Mouse (Mus musculus) midbrain, embryonic 13.5 days (tissue): ENCODE data around the gene Ethe1. TPM values are rescaled to one million over a fixed set of nuclear protein-coding genes. Genes with fewer than 3 reads are reported as not detected.

Experiments used
- ATAC-seq: fragments of 200-750 bp; cut with Nextera tagmentation; 2 replicates; pipeline ENCODE4 v1.8.0; 2017; ENCODE audit warnings: mild to moderate bottlenecking, moderate TSS enrichment, moderate library complexity
- H3K27ac ChIP-seq: fragments of 300-500 bp; sonication (generic); 2 replicates; pipeline ENCODE4 v1.5.1; 2015; ENCODE audit warnings: inconsistent platforms, mild to moderate bottlenecking, moderate library complexity
- H3K27me3 ChIP-seq: fragments of 300-500 bp; sonication (generic); 2 replicates; pipeline ENCODE4 v1.6.1; 2015; ENCODE audit warnings: mild to moderate bottlenecking, inconsistent platforms
- H3K36me3 ChIP-seq: fragments of 300-500 bp; sonication (generic); 2 replicates; pipeline ENCODE4 v1.6.1; 2015; ENCODE audit warnings: mild to moderate bottlenecking, inconsistent platforms
- H3K4me1 ChIP-seq: fragments of 300-500 bp; sonication (generic); replicated peaks from 2 replicates; pipeline ENCODE4 v1.6.1; 2015; ENCODE audit warnings: inconsistent platforms
- H3K4me2 ChIP-seq: fragments of 300-500 bp; sonication (generic); replicated peaks from 2 replicates; pipeline ENCODE4 v1.6.1; 2015; ENCODE audit warnings: moderate library complexity, mild to moderate bottlenecking, inconsistent platforms
- H3K4me3 ChIP-seq: fragments of 300-500 bp; sonication (generic); replicated peaks from 2 replicates; pipeline ENCODE4 v1.5.1; 2015; ENCODE audit warnings: mild to moderate bottlenecking, inconsistent platforms
- H3K9ac ChIP-seq: fragments of 300-500 bp; sonication (generic); replicated peaks from 2 replicates; pipeline ENCODE4 v1.6.1; 2015; ENCODE audit warnings: mild to moderate bottlenecking, inconsistent platforms
- H3K9me3 ChIP-seq: fragments of 300-500 bp; sonication (generic); 2 replicates; pipeline ENCODE4 v1.6.1; 2016; ENCODE audit warnings: mild to moderate bottlenecking, inconsistent platforms
- WGBS: fragments of 180-500 bp; shearing (Covaris S2); methylation state at CpG from one replicate; pipeline ENCODE4 v1.1.7; 2015; 5-methylcytosine and 5-hydroxymethylcytosine counted together
- polyA plus RNA-seq: library from polyadenylated mRNA; unstranded; fragments of >200 nt; fragmentation: Nextera tagmentation; extraction: Ambion mirVana; gene quantifications from 2 replicates; pipeline ENCODE4 v1.2.1, GENCODE M21; 2015

Ethe1 gene
- polyA plus RNA-seq, 1 experiment from 2014 or later = 14.7 TPM

GRCm38 (mm10) chr7:24561450-24561849 lies 25.9 kb upstream of the Ethe1 start:
- H3K27ac ChIP-seq = no peak overlapping the region
- H3K36me3 ChIP-seq = peaks cover 55% of the 10 kb centered on the region
- H3K4me3 ChIP-seq = no peak overlapping the region
- H3K4me2 ChIP-seq = no peak overlapping the region
- H3K9me3 ChIP-seq = no peaks in the 10 kb centered on the region
- no peaks in the 10 kb centered on the region for H3K27me3 ChIP-seq
- 92% methylated on average over 4 of the region's 4 CpGs for WGBS
- no peak for ATAC-seq
- H3K4me1 ChIP-seq = no peaks in the 10 kb centered on the region
- no peak overlapping the region for H3K9ac ChIP-seq

GRCm38 (mm10) chr7:24563191-24563836 lies 24.0 kb upstream of the Ethe1 start:
- no peaks in the 10 kb centered on the region for H3K27me3 ChIP-seq
- no peak overlapping the region for H3K4me2 ChIP-seq
- H3K27ac ChIP-seq = no peak overlapping the region
- 89% methylated on average over 8 of the region's 8 CpGs for WGBS
- peaks cover 70% of the 10 kb centered on the region for H3K36me3 ChIP-seq
- no peak for ATAC-seq
- H3K4me3 ChIP-seq = no peak overlapping the region
- no peaks in the 10 kb centered on the region for H3K9me3 ChIP-seq
- H3K9ac ChIP-seq = no peak overlapping the region
- no peaks in the 10 kb centered on the region for H3K4me1 ChIP-seq

GRCm38 (mm10) chr7:24563837-24564206 lies 23.5 kb upstream of the Ethe1 start:
- 88% methylated on average over 4 of the region's 4 CpGs for WGBS
- no peak overlapping the region for H3K4me2 ChIP-seq
- H3K4me3 ChIP-seq = no peak overlapping the region
- no peaks in the 10 kb centered on the region for H3K4me1 ChIP-seq
- ATAC-seq = no peak
- no peaks in the 10 kb centered on the region for H3K27me3 ChIP-seq
- peaks cover 75% of the 10 kb centered on the region for H3K36me3 ChIP-seq
- H3K9ac ChIP-seq = no peak overlapping the region
- no peaks in the 10 kb centered on the region for H3K9me3 ChIP-seq
- no peak overlapping the region for H3K27ac ChIP-seq

- Histone ChIP-seq H3K27ac (no peak overlapping the region), H3K36me3 (peaks cover 78% of the 10 kb centered on the region), H3K4me2 (no peak overlapping the region), H3K4me3 (no peak overlapping the region), H3K9ac (no peak overlapping the region), H3K9me3 (no peaks in the 10 kb centered on the region), H3K4me1 (no peaks in the 10 kb centered on the region), H3K27me3 (no peaks in the 10 kb centered on the region)
- peak; percentile 63 for ATAC-seq
- WGBS = 66% methylated on average over 6 of the region's 6 CpGs
These were observed 22.6 kb upstream of the Ethe1 start for GRCm38 (mm10) chr7:24564607-24565265.

- Histone ChIP-seq H3K4me1 (no peaks in the 10 kb centered on the region), H3K27me3 (no peaks in the 10 kb centered on the region), H3K9ac (no peak overlapping the region), H3K27ac (no peak overlapping the region), H3K36me3 (peaks cover 80% of the 10 kb centered on the region), H3K4me2 (no peak overlapping the region), H3K9me3 (no peaks in the 10 kb centered on the region), H3K4me3 (no peak overlapping the region)
- 97% methylated on average over 11 of the region's 11 CpGs for WGBS
- ATAC-seq = no peak
These were observed 21.7 kb upstream of the Ethe1 start for GRCm38 (mm10) chr7:24565627-24566026.

- 95% methylated on average over 9 of the region's 9 CpGs for WGBS
- Histone ChIP-seq H3K4me2 (no peak overlapping the region), H3K27ac (no peak overlapping the region), H3K9ac (no peak overlapping the region), H3K27me3 (no peaks in the 10 kb centered on the region), H3K36me3 (peaks cover 80% of the 10 kb centered on the region), H3K9me3 (no peaks in the 10 kb centered on the region), H3K4me3 (no peak overlapping the region), H3K4me1 (no peaks in the 10 kb centered on the region)
- no peak for ATAC-seq
These were observed 21.1 kb upstream of the Ethe1 start for GRCm38 (mm10) chr7:24566206-24566605.

- Histone ChIP-seq H3K4me3 (no peak overlapping the region), H3K9ac (no peak overlapping the region), H3K9me3 (no peaks in the 10 kb centered on the region), H3K27ac (no peak overlapping the region), H3K4me1 (no peaks in the 10 kb centered on the region), H3K27me3 (no peaks in the 10 kb centered on the region), H3K36me3 (peaks cover 76% of the 10 kb centered on the region), H3K4me2 (no peak overlapping the region)
- ATAC-seq = no peak
- WGBS = 84% methylated on average over 4 of the region's 4 CpGs
These were observed 18.8 kb upstream of the Ethe1 start for GRCm38 (mm10) chr7:24568512-24568911.

GRCm38 (mm10) chr7:24571071-24571470 lies 16.3 kb upstream of the Ethe1 start:
- H3K4me2 ChIP-seq = no peak overlapping the region
- peaks cover 68% of the 10 kb centered on the region for H3K36me3 ChIP-seq
- no peak overlapping the region for H3K9ac ChIP-seq
- no peaks in the 10 kb centered on the region for H3K9me3 ChIP-seq
- H3K4me1 ChIP-seq = no peaks in the 10 kb centered on the region
- no peak overlapping the region for H3K4me3 ChIP-seq
- no peak overlapping the region for H3K27ac ChIP-seq
- ATAC-seq = no peak
- H3K27me3 ChIP-seq = no peaks in the 10 kb centered on the region
- 93% methylated on average over 4 of the region's 4 CpGs for WGBS

- no peaks in the 10 kb centered on the region for H3K9me3 ChIP-seq
- H3K4me3 ChIP-seq = no peak overlapping the region
- no peaks in the 10 kb centered on the region for H3K27me3 ChIP-seq
- no peak overlapping the region for H3K27ac ChIP-seq
- peaks cover 54% of the 10 kb centered on the region for H3K36me3 ChIP-seq
- no peak for ATAC-seq
- H3K4me2 ChIP-seq = no peak overlapping the region
- WGBS = 59% methylated on average over 5 of the region's 5 CpGs
- no peak overlapping the region for H3K9ac ChIP-seq
- no peaks in the 10 kb centered on the region for H3K4me1 ChIP-seq
These were observed 14.9 kb upstream of the Ethe1 start for GRCm38 (mm10) chr7:24572455-24572854.

- Histone ChIP-seq H3K4me3 (no peak overlapping the region), H3K4me2 (no peak overlapping the region), H3K27ac (no peak overlapping the region), H3K36me3 (peaks cover 37% of the 10 kb centered on the region), H3K9ac (no peak overlapping the region), H3K9me3 (no peaks in the 10 kb centered on the region), H3K4me1 (no peaks in the 10 kb centered on the region), H3K27me3 (no peaks in the 10 kb centered on the region)
- WGBS = 68% methylated on average over 12 of the region's 12 CpGs
- ATAC-seq = no peak
These were observed 13.0 kb upstream of the Ethe1 start for GRCm38 (mm10) chr7:24574224-24574796.

- H3K4me3 ChIP-seq = no peak overlapping the region
- H3K9me3 ChIP-seq = no peaks in the 10 kb centered on the region
- H3K27ac ChIP-seq = no peak overlapping the region
- H3K4me1 ChIP-seq = no peaks in the 10 kb centered on the region
- peaks cover 11% of the 10 kb centered on the region; the same call in 1 of the 2 replicates for H3K36me3 ChIP-seq
- no peaks in the 10 kb centered on the region for H3K27me3 ChIP-seq
- no peak overlapping the region for H3K4me2 ChIP-seq
- no peak overlapping the region for H3K9ac ChIP-seq
- WGBS = 92% methylated on average over 10 of the region's 10 CpGs
- no peak for ATAC-seq
These were observed 9.5 kb upstream of the Ethe1 start for GRCm38 (mm10) chr7:24577811-24578210.

GRCm38 (mm10) chr7:24584876-24585275 lies 2.5 kb upstream of the Ethe1 start:
- no peak for ATAC-seq

More at GRCm38 (mm10) chr7:24584876-24585275, 2.5 kb upstream of the Ethe1 start:
- H3K9me3 ChIP-seq = no peaks in the 10 kb centered on the region
- peaks cover 29% of the 10 kb centered on the region for H3K27me3 ChIP-seq
- no peak overlapping the region for H3K4me2 ChIP-seq
- H3K36me3 ChIP-seq = no peaks in the 10 kb centered on the region
- no peak overlapping the region for H3K27ac ChIP-seq
- peaks cover 11% of the 10 kb centered on the region; the same call in 1 of the 2 replicates for H3K4me1 ChIP-seq
- 91% methylated on average over 6 of the region's 6 CpGs for WGBS
- no peak overlapping the region for H3K9ac ChIP-seq
- H3K4me3 ChIP-seq = no peak overlapping the region
